Mouse (Mus musculus) skeletal muscle tissue, adult 2 months (tissue): ENCODE results near the gene Nmi.

Source experiments
- DNase-seq: peaks from one replicate; pipeline ENCODE4 v3.0.0-alpha.2; 2012; ENCODE audit warnings: low read depth, low spot score

The Nmi gene

GRCm38 (mm10) chr2:51941832-51942231 lies 31.5 kb downstream of the Nmi start:
- DNase-seq, result no peak

DNA sequence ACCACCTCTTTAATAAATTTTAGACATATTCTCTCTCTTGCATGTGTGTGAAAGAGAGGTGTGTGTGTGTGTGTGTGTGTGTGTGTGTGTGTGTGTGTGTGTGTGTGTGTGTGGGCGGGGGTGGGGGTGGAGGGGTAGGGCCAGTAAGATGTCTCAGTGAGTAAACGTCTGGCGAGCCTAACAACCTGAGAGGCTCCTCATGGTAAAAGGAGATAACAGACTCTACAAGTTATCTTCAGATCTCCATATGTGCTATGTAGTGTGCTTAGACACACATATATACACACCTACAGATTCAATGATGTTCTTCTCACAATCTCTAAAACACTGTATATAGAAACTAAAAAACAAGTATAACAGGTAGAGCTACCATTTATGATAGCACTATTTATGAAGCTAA lies 34.5 kb downstream of the Nmi start:
- no peak for DNase-seq

GRCm38 (mm10) chr2:51937004-51937403 lies 36.3 kb downstream of the Nmi start:
- no peak for DNase-seq

DNA sequence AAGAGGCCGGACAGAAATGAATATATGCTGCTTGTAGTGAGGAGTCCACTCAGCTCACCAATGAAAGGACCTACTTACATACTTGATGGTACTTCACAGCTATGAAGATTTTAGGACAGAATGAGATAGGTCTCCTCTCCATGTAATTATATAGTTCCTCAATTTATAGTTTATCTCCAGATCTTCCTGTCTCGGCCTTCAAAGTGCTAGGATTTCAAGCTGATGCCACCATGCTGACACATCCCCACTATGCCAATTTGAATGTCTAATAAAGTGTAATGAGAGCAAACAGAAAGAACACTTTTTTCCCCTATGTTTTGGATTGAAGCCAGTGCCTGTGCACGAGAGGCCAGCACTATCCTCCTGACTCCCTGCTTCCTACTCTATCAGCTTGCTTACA lies 36.7 kb downstream of the Nmi start:
- no peak for DNase-seq

- no peak for DNase-seq
Measured at GRCm38 (mm10) chr2:51935921-51936320, 37.4 kb downstream of the Nmi start.

DNA sequence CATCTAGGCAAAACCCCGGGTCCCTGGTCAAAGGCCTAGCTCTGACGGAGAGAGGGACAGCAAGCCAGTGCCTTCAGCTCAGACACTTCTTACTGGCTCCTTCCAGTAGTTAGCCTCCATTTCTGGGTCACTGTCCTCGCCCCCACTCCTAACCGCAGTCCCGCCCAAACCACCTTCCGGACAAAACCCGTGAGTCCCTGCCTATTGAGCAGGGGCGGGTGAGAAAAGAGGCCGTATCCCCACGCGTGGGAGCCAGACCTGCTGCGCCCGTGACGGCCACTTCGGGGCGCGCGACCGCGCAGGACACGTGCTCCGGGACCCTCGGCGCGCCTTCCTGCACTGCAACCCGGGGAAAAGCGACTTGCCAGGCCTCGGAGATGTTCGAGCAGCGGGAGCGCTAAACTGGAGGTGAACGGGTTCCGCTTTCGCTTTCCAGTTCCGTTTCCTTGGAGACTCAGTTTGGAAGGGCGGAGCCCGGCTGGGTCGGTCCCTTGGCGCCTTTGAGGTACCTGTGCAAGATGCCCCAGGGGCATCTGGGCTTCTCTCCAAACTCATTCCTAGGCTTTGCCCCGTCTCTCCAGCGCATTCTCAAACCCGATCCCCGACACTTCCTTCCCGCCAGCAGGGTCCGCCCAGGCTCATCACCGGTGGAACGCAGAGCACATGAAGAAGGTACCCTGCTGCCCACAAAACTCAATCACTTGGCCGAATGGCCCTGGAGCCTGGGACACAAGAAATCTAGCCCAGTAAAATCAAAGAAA lies 38.5 kb downstream of the Nmi start, which contains the start of gene Rbm43:
Rbm43 (minus strand) TSS at position 590 of the 761 bp plus-strand sequence.
- peak; percentile 47 for DNase-seq

DNA sequence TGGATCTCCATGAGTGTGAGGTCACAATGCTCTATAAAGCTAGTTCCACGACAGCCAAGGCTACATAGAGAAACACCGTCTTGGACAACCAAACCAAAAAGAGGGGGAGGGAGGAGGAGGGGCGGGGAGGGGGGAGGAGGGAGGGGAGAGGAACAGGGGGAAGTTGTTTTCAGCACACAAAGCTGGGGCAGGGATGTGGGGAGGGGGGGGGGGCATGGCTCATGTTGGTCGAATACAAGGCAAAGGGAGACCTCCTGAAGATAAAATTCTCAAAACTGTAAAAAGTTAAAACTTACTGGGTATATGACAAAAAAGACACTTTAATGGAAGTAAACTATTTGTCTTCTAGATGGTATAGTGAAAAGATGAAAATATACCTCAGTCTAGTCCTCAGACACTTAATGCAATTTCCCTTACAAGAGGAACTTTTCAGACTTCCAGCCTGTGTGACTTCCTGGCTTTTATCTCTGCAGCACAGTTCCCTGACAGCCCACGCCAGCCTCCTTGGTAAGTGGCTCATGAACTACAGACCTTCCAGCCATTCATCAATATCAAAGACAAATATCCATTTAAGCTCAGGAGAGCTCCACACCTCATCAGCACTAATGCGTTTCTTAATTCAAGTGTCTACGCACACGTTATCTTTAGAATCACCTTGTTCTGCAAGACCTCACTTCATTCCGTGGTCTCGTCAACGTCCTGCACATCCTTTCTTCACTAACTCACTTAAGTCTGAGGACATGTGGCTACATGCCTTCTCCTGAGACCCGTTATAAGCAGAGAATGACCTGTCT lies 39.8 kb downstream of the Nmi start:
- DNase-seq, result no peak

- no peak for DNase-seq
Measured at GRCm38 (mm10) chr2:51931241-51931640, 42.1 kb downstream of the Nmi start.

DNA sequence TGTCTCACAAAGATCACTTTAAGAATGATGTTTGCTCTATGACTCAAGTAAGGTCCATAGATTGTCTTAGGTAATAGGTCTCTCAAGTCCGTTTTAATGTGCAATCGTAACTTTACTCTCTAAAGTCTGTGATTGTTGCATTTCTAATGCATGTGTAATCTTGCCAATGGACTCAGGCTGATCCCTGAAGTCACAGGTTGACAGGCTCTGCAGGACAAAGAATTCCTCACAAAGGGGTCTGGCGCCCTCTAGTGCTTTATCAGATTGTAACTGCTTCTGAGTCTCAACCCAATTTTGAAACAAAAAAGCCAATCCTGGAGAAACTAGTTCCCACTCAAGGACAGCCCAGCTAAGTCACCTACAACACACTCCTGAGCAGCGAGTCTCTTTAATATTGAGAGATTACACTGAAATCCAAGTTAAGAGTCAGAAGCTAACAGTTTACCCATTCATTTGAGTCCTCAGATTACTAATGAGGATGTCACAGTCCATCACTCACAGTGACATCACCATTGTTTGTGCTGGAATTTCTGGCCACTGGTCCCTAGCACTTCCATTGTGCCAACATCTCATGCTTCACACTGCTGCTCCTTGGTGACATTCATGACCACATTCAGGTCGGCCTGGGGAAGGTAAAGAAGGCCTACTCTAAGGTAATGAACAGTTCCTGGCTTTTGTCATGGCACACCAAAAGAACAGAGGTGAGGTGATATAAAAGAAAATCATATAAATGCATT lies 58.2 kb downstream of the Nmi start:
- peak; percentile 63 for DNase-seq

- DNase-seq, result no peak
Measured at GRCm38 (mm10) chr2:51914532-51914931, 58.8 kb downstream of the Nmi start.

GRCm38 (mm10) chr2:51912740-51913139 lies 60.6 kb downstream of the Nmi start:
- DNase-seq, result peak; percentile 20

- no peak for DNase-seq
Measured at GRCm38 (mm10) chr2:51911864-51912263, 61.4 kb downstream of the Nmi start.

DNA sequence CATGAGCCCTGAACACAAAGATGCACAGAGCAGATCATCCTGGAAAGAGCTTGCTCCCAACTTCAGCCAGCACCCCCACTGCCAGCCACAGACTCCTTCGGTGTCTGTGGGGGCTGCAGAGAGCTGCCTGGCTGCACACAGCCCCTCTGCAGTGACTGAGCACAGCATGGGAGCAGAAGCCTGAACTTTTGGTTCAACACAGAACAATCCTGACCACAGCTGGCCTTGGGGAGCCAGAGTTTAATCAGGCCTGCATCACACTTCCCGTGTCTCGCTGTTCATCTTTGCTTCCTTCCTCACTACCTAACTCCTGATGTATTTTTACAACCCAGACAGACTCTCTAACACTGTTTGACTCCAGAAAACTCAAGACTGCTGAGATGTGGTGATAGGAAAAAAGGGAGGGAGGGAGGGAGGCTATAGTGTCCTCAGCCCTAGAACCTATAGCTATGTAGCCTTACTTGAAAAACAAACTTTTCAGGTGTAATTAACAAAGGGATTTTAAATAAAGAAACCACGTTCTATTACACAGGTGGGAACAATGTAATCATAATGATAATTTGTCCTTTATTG lies 65.7 kb downstream of the Nmi start:
- no peak for DNase-seq

- DNase-seq, result no peak
Measured at GRCm38 (mm10) chr2:51905637-51906036, 67.7 kb downstream of the Nmi start.
